Mouse (Mus musculus): ENCODE measurements around the gene Nmu. TPM values are rescaled to one million over a fixed set of nuclear protein-coding genes. Genes with fewer than 3 reads are reported as not detected.

Gene Nmu
- polyA plus RNA-seq, 1 experiment from 2014 or later: 0.30 TPM

DNA sequence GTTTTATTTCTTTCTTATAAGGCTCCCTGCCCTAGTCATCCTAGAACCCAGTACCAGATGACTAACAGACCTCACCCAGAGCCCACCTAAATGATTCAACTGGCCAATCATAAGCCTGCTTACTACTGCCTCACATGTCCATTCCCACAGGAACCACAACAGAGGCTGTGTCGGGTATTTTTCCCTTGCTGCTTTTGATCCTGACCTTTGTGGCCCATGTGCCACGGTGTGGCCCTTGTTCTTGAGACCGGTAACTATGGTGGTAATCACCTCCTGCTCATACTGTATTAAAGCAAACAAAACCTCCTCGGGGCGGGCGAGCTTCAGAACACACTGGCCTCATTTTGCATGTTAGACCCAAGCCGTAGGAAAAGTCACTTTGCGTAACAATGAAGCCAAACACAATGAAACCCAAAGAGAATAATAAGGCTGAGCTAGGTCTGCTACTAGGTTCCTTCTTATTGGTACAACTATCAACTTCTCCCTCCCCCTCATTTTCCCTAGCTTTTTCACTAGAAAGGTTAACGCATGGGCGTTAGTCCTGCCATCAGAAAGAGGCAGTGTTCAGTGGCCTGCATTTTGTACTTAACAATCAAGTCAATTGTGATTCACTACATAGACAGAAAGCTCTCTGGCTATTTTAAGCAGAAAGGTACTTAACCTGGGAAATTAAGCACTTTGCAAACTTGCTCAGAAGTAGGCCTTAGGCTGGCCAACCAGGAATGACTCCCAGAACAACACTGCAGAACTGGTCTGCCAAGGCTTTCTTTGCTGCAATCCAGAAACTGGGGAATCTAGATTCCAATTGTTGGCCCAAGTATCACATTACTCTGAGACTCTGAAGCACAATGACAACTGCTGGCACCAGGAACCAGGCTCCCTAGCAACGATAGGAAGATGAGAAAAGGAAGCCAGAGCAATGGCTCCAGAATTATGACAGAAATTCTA is 42.1 kb downstream of the Nmu start:
- no peak overlapping the region for H3K4me3 ChIP-seq (ENCODE audit: low read depth, low read length)
- H3K9me3 ChIP-seq (ENCODE audit: low read depth, low read length): no peaks in the 10 kb centered on the region
- peak; percentile 53 for DNase-seq
- TF ChIP-seq CTCF (IDR thresholded peaks at IDR 0.05; ENCODE audit: low read depth): no peak
- H3K27me3 ChIP-seq (ENCODE audit: insufficient read depth, low read length): no peaks in the 10 kb centered on the region
- H3K4me2 ChIP-seq: no peak overlapping the region
- H3K27ac ChIP-seq (ENCODE audit: low read depth): peak overlapping the region; percentile 24; the same call in 1 of the 2 replicates
- 58% methylated on average over 11 of the region's 11 CpGs for WGBS
- H3K4me1 ChIP-seq (ENCODE audit: insufficient read depth): no peaks in the 10 kb centered on the region
- ATAC-seq (ENCODE audit: insufficient read depth): peak; percentile 62; the same call in 1 of the 2 replicates
- no peak overlapping the region for H3K9ac ChIP-seq
- no peaks in the 10 kb centered on the region for H3K36me3 ChIP-seq (ENCODE audit: insufficient read depth)

DNA sequence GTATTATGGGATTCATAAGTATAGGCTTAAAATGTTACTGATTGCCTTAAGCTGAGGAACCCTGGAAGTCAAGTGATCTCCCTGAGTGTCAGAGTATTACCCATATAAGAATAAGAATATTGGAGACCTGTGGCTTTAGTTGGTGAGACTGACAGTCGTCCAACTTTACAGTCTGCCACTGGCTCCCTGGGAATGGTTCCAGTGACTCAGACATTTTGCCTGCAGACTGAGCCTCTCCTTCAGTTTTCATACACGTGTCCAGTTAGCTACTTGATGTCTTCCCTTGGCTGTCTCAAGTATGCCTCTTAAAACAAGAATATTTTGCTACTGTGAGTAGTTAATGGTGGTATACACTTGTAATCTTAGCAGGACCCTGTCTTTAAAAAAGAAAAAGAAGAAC is 55.4 kb downstream of the Nmu start:
- WGBS: 60% methylated on average over 2 of the region's 2 CpGs
- no peaks in the 10 kb centered on the region for H3K27me3 ChIP-seq (ENCODE audit: insufficient read depth, low read length)
- no peak for DNase-seq

DNA sequence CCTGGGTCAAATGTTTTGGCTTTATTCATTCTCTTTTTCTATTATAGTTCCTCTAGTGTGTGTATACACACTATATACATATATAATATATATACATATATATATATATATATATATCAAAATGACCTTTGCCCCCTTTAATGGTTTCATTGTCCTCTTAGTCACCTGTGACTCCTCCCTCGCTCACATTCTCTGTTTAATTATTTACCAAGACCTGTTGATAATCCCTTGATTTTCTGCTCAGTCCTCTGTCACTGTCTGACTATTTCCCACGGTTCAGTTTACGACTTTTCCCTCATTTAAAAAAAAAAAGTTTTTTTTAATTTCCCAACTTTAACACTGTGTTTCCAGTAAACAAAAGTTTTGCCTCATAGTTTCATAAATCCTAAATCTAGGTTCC is 57.3 kb downstream of the Nmu start:
- H3K27ac ChIP-seq (ENCODE audit: low read depth): no peak overlapping the region

More for the DNA sequence above, 55.4 kb downstream of the Nmu start:
- Histone ChIP-seq H3K4me2 (no peak overlapping the region), H3K9me3 (ENCODE audit: low read depth, low read length) (no peaks in the 10 kb centered on the region), H3K27ac (ENCODE audit: low read depth) (no peak overlapping the region), H3K9ac (no peak overlapping the region), H3K4me1 (ENCODE audit: insufficient read depth) (no peaks in the 10 kb centered on the region), H3K4me3 (ENCODE audit: low read depth, low read length) (no peak overlapping the region), H3K36me3 (ENCODE audit: insufficient read depth) (no peaks in the 10 kb centered on the region)
- no peak for TF ChIP-seq CTCF (IDR thresholded peaks at IDR 0.05; ENCODE audit: low read depth)
- ATAC-seq (ENCODE audit: insufficient read depth): no peak

DNA sequence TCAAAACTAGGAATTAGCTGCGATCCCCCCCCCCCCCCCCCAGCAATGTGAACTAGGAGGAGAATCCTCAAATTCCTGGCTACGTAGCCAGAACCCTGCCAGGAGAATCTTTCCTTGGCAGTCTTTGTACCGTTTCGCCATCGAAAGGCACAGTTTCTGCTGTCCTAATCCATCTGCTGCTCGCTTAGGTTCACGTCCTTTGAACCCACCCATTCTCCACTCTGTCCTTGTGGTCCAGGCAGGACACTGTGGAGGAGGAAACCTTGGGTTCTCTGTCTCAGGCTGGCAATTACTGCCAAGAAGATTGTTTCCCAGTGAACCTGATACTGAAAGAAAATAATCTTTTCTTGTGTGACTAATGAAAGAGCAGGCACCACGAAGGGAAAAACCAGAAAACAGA is 58.0 kb downstream of the Nmu start:
- H3K4me2 ChIP-seq: peak overlapping the region; percentile 79
- H3K4me3 ChIP-seq (ENCODE audit: low read depth, low read length): peak overlapping the region; percentile 98
- peak overlapping the region; percentile 94; the same call in 1 of the 2 replicates for H3K9ac ChIP-seq
- DNase-seq (peak; percentile 41), ATAC-seq (ENCODE audit: insufficient read depth) (no peak)
- 5% methylated on average over 8 of the region's 8 CpGs for WGBS
- TF ChIP-seq CTCF (IDR thresholded peaks at IDR 0.05; ENCODE audit: low read depth): no peak
- H3K36me3 ChIP-seq (ENCODE audit: insufficient read depth): no peaks in the 10 kb centered on the region
- no peaks in the 10 kb centered on the region for H3K27me3 ChIP-seq (ENCODE audit: insufficient read depth, low read length)
- H3K4me1 ChIP-seq (ENCODE audit: insufficient read depth): 0 out of 2 replicates have a peak, but pooled peaks cover 4% of the 10 kb centered on the region
- no peak overlapping the region for H3K27ac ChIP-seq (ENCODE audit: low read depth)
- no peaks in the 10 kb centered on the region for H3K9me3 ChIP-seq (ENCODE audit: low read depth, low read length)

More for the DNA sequence above, 57.3 kb downstream of the Nmu start:
- DNase-seq (no peak), ATAC-seq (ENCODE audit: insufficient read depth) (no peak)
- Histone ChIP-seq H3K4me2 (no peak overlapping the region), H3K9me3 (ENCODE audit: low read depth, low read length) (no peaks in the 10 kb centered on the region), H3K27me3 (ENCODE audit: insufficient read depth, low read length) (no peaks in the 10 kb centered on the region), H3K4me3 (ENCODE audit: low read depth, low read length) (no peak overlapping the region), H3K4me1 (ENCODE audit: insufficient read depth) (0 out of 2 replicates have a peak, but pooled peaks cover 2% of the 10 kb centered on the region), H3K9ac (no peak overlapping the region), H3K36me3 (ENCODE audit: insufficient read depth) (no peaks in the 10 kb centered on the region)
- TF ChIP-seq CTCF (IDR thresholded peaks at IDR 0.05; ENCODE audit: low read depth): no peak
- 47% methylated on average over 3 of the region's 3 CpGs for WGBS

DNA sequence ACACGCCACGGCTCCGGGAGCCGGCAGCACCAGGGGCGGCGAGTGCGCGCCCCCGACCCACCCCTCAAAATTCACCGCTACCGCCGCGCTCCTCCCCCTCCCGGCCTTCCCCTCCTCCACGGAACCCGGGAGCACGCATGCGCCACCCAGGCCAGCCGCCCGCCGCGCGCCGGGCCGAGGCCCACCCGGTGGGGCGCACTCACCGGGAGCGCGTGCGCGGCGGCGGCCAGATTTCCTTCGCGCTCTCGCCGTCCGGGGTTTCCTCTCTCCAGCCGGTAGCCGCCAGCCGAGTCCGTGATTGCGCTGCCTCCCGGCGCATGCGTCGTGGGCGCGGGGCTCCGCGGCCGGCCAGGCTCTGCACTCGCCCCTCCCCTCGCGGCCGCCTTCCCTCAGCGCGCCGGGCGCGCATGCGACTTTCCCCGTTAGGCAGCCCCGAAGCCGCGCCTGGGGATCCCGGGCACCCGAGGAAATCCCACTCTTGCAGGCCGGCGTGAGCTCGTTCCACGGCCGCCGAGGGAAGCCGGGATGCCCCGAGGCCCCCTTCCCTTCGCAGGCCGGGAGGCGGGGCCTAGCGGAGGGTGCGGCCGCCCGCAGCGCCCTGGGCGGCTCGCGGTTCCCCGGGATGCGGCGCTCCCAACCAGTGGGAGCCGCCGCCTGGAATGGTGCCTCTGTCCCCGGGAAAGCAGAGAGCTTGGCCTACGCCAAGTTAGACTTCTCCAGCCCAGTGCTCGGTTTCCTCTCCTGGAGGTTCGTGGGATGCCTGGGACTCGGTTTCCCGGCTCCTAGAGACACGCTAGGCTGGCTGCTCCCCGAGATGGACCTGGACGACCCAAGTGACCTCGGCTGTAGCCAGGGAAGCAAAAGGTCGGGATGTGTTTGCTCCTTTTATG is 58.9 kb downstream of the Nmu start, which contains the start of gene Clock:
Clock (minus strand) TSS at position 341 of the 890 bp plus-strand sequence.
- H3K9me3 ChIP-seq (ENCODE audit: low read depth, low read length): no peaks in the 10 kb centered on the region
- ATAC-seq (ENCODE audit: insufficient read depth) (peak; percentile 84), DNase-seq (peak; percentile 93)
- peak within 1 kb of the TSS; percentile 98 for H3K27ac ChIP-seq (ENCODE audit: low read depth)
- H3K4me1 ChIP-seq (ENCODE audit: insufficient read depth): 0 out of 2 replicates have a peak, but pooled peaks cover 4% of the 10 kb centered on the region
- H3K4me3 ChIP-seq (ENCODE audit: low read depth, low read length): peak within 1 kb of the TSS; percentile 98
- TF ChIP-seq CTCF (IDR thresholded peaks at IDR 0.05; ENCODE audit: low read depth): no peak
- H3K4me2 ChIP-seq: peak within 1 kb of the TSS; percentile 79
- WGBS: under 1% methylated on average over 95 of the region's 104 CpGs
- no peaks in the 10 kb centered on the region for H3K36me3 ChIP-seq (ENCODE audit: insufficient read depth)
- H3K27me3 ChIP-seq (ENCODE audit: insufficient read depth, low read length): no peaks in the 10 kb centered on the region
- peak within 1 kb of the TSS; percentile 94 for H3K9ac ChIP-seq

DNA sequence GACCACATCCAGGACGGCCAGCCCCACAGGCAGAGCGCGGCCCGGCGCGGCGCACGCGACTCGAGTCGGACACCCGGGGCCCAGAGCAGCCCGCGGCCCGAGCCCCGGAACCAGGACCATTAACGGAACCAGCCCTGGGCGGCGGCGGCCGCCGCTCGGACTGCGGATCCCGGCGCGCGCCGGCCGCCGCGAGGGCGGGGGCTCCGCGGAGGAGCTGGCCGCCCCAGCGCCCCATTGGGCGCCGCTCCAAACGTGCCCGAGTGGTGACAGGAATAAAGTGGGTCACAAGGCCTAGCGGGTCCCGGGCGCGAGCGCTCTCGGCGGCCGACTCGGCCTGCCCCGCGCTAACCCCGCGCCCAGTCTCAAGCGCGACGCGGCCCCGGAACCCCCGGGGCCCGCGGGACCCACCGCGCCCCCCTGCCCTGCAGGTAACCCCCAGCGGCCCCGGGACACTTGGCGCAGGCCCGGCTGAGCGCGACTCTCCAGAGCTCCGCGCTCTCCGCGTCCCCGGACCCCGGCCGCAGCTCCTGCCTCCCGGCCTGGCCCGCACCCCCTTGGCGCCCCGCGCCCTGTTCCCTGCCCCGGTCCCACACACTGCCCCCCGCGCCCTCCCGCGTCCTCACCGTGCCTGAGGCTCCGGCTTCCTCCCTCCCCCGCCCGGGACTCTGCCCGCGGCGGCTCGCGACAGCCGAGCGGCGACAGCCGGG is 59.7 kb downstream of the Nmu start:
- H3K36me3 ChIP-seq (ENCODE audit: insufficient read depth): no peaks in the 10 kb centered on the region
- under 1% methylated on average over 91 of the region's 100 CpGs for WGBS
- H3K4me2 ChIP-seq: peak overlapping the region; percentile 79
- 0 out of 2 replicates have a peak, but pooled peaks cover 4% of the 10 kb centered on the region for H3K4me1 ChIP-seq (ENCODE audit: insufficient read depth)
- no peak for TF ChIP-seq CTCF (IDR thresholded peaks at IDR 0.05; ENCODE audit: low read depth)
- H3K9me3 ChIP-seq (ENCODE audit: low read depth, low read length): no peaks in the 10 kb centered on the region
- H3K4me3 ChIP-seq (ENCODE audit: low read depth, low read length): peak overlapping the region; percentile 98
- DNase-seq (peak; percentile 92), ATAC-seq (ENCODE audit: insufficient read depth) (peak; percentile 86)
- no peaks in the 10 kb centered on the region for H3K27me3 ChIP-seq (ENCODE audit: insufficient read depth, low read length)
- peak overlapping the region; percentile 94 for H3K9ac ChIP-seq
- peak overlapping the region; percentile 98 for H3K27ac ChIP-seq (ENCODE audit: low read depth)
